Mouse (Mus musculus) cortical plate, adult 2 months (tissue): ENCODE measurements around the gene Pecam1.

Experiments used
- CTCF ChIP-seq: fragments of 200-500 bp; IDR thresholded peaks from 2 replicates; pipeline ENCODE4 v1.5.1; 2011; ENCODE audit warnings: mild to moderate bottlenecking, control low read depth, low read length; ENCODE audit not compliant: insufficient read depth; ENCODE audit errors: extremely low read depth
- POLR2A ChIP-seq: fragments of 200-500 bp; IDR thresholded peaks from 2 replicates; pipeline ENCODE4 v1.6.1; 2011; ENCODE audit warnings: mild to moderate bottlenecking, low read length, control low read depth; ENCODE audit not compliant: insufficient read depth; ENCODE audit errors: extremely low read depth

DNA sequence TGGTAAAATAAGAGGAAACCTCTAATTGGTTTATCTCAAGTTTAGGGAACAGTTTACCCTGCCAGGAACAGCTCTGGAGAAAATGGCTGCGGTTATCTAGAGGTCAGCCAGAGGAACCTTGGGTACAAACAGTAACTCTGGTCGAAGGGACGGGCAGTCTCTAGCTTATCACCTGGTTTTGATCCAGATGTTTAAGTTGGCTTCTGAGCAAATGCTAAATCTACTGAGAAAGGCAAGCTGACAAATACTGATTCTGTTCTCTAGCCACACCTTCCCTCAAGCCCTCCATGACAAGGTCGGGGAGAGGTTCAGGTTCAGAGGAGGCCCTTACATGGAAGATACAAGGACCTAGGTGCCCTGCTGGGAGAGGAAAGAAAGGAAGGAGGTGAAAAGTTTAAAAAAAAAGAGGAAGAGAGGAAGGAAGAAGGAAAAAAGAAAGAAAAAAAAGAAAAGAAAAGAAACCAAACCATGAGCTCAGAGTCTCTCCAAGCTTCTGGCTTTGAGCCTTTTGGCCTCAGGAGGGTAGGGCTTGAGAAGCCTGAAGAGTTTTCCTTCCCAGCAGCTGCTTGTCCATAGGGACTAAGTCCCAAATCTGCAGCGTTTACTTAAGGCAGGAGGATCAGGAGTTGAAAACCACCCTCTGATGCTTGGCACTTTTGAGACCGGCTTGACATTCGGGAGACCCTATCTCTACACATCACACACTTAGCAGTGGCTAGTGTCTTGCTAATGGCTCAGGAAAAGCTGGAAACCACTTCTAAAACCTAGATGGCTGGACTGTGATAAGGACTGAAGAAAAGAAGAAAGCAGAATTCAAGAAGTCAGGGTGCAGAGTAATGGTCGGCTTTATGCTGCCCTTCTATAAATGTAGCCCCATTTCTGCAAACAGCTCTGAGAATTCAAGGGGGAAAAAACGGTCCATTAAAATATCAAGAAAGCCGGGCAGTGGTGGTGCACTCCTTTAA, 21.7 kb downstream of the Pecam1 start:
- TF ChIP-seq CTCF = no peak
- no peak for TF ChIP-seq POLR2A
